Mouse (Mus musculus) adrenal gland, postnatal 36 days (tissue): ENCODE measurements at regions not wholly inside any gene's neighbourhood (a gene's known extent, or its start where the extent isn't known, plus 50 kb on each side); places are given as distances from the start of the nearest gene placed in this dataset.

Experiments used
- DNase-seq, 2 experiments: peaks; one replicate each; pipeline ENCODE4 v3.0.0; 2021; ENCODE audit warnings: mixed read lengths in 1 of 2
- microRNA-seq: library from miRNA; unstranded; fragments of <30 nt; microRNA quantifications from one replicate; pipeline ENCODE4 v1.2.0, GENCODE M21; 2021

DNA sequence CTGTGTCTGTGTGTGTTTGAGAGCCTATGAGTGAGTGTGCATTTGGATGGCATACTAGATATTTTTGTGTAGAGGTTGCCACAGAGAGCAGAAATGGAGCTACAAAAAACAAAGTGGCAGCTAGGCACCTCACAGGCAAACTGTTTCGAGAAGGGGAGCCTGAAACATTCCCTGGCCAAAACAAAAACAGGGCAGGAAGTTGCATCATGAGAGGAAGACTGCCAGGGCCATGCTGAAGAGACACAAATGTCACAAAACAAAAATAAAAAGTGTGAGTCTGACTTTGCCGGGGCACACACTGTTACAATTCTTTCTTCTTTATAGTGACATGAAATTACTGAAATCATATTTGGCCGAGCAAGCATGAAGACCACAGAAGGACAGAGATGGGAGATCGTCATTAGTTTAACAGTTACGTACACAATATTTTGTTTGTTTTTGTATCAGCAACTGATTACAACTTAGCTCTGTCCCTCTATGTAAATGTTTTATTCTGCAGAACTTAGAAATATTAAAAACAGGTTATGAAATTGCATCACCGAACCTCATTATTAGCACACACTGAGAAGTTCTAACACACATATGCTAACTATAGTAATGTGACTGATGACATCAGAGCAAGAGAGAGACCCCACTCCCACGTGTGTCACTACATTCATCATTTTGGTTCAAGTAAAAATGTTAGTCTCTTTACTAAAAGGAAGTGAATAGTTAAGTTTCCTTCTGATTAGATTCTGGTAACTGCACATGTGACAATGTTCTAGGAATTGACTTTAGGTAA, 77.3 kb upstream of the Mkln1 start:
- peak; percentile 38 to 41 for DNase-seq

DNA sequence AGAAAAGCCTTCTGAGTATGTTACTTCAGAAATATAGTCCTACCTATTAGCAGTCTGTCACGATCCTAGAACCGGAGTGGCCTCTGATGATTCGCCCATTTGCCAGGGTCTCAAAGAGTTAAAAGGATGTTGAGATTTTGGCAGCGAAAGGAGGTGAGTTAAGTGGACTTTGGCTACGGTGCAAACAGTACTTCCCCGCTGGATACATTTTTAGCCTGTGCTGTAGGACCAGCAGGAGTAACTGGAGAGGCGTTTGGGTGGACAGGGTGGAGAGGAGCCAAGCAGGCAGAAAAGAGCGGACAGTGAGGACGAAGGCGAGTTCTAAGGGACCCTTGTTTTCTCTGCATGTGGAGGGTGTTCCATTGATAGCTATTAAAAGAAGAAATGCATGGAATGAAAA, 76.6 kb upstream of the Mkln1 start:
- peak in 1 of 2 experiments; percentile 32 for DNase-seq

DNA sequence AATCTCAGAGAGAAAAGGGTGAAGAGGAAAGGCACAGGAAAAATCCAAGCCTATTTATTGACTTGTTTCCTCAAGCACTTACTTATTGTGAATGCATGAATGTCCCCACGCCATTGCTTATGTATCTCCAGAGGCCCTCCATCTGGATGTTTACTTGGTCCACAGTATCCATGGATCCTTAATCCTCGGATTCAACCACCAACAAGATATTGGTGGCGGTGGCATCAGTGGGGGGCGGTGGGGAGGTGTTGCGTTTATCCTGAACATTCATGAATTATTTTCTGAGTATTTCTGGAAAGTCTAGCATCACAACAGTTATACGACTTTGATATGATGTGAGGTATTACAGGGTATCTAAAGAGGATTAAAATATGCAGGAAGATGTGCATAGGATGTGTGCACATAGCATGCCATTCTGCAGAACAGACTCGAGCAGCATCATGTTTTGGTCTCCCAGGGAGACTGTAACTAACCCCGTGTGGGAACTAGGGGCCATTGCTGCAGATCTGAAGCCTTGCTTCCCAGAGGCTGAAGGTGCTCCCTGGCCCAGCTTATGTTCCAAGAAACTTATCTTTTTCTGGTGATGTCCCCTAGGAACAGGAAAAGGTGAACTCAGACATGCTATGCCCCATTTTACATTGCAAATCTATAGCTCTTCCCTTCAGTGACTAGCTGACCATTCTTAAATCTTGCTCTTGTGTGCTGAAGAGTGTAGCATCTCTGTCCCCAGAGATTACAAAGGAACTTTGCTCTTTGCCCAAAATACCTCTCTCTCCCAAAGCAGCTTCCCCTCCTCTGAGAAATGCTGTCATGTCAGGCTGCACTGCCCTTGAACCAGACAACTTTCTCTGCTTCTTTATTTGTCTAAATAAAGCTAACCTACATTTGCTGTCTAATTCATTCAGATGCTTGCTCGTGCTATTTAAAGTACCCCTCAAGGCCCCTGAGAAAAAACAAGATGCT, 75.0 kb upstream of the Mkln1 start:
- DNase-seq = no peak

DNA sequence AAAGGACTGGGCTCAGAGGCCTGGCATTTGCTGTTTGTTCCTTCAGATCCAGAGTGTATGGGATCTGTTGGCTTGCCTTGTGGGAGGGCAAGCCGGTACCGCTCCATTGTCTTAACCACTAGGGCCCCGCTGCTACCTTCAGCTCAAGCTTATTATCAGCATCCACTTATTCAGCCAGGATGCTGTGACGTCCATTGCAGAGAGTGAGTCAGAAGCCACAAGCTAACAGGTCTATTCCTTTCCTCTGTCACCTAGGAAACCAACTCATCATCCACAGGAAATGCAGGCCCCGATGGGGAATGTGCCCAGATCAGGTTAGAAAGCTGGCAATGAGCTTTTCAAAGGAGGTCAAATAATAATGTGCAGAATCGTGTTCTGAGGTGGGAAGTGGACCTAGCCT, 73.8 kb upstream of the Mkln1 start:
- DNase-seq = no peak

DNA sequence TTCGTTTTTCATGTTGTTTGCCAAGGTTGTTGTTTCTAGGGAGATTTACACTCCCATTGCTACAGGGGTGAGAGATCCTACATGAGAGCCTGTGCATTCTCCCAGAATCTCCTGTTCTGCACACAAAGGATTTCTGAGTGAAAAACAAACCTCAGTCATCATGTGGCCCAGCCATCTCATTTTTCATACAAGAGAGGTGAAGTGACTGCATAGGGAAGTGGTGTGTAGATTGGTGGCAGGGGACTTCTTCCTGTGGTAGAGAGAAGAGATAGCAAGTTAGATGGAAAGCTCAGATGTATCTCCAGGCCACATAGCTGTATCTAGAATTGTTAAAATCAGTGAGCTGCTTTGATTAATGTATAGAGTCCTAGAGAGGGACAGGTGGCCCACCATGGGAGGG, 72.9 kb upstream of the Mkln1 start:
- DNase-seq = no peak

DNA sequence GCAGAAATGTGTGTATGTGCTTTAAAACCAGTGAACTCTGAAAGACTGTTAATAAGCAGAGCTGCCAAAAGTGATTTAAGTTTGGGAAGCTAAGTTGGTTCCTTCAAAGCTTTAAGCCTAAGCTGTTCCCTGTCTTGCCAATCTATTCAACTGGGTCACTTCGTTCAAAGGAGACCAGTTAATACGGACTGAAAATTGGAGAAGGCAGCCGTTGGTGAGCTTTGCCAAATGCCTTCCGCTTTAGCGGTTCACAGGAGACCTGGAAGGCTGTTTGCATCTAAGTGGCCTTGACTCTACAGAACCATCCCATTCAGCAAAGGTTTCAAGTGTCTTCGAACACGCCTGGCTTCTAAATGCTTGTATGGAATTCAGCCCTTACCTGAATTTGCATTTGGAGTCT, 68.2 kb upstream of the Mkln1 start:
- no peak for DNase-seq

DNA sequence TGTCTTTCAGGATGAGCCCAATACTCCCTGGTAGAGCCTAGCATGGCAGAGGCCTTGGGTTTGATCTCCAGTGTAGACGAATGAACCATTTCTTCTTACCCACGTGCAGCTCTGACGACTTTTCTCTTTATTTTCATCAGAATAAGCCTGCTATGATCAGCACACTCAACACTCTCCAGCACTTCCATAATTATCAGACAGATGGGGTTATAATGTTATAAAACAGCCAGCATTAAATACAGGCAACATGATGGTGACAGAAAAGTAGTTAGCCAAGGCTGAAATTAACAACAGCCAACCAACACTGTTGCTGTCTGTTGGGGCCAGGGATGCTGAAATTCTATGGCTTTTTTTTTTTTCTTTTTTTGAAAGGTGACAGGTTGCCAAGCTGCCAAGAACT, 67.7 kb upstream of the Mkln1 start:
- DNase-seq = no peak

DNA sequence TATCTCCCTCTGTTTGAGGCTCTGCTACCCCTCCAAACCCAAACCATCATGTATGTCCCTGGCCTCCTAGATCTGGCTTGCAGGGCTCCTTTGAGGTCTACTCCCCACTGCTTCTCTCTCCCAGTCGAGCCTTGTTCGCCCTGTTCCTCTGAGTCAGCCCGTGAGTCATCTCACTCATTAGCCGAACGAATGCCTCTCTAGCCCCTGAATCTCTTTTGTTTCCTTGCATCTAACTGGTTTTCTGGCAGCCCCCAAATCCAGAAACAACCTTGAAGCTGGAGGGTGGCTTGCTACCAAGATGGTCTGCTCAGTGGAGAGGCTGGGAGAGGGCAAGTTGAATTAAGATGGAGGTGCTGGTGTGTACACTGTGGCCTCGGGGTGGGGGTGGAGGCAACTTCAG, 66.3 kb upstream of the Mkln1 start:
- DNase-seq = peak; percentile 57 to 73

DNA sequence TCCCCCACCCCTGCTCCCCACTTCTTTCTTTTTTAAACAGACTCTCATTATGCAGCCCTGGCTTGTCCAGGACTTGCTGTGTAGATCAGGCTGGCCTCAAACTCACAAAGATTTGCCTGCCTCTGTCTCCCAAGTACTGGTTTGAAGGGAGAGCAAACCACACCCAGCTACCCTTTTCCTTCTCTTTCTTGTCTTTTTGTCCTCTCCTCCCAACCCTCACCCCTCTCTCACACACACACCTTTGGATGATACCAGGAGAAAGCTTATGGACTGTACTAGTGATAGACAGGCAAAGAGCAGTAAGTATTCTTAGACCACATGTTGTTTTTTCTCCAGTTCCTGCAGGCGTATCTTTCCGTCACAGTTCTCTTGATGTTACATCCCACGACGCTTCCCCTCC, 65.8 kb upstream of the Mkln1 start:
- no peak for DNase-seq

DNA sequence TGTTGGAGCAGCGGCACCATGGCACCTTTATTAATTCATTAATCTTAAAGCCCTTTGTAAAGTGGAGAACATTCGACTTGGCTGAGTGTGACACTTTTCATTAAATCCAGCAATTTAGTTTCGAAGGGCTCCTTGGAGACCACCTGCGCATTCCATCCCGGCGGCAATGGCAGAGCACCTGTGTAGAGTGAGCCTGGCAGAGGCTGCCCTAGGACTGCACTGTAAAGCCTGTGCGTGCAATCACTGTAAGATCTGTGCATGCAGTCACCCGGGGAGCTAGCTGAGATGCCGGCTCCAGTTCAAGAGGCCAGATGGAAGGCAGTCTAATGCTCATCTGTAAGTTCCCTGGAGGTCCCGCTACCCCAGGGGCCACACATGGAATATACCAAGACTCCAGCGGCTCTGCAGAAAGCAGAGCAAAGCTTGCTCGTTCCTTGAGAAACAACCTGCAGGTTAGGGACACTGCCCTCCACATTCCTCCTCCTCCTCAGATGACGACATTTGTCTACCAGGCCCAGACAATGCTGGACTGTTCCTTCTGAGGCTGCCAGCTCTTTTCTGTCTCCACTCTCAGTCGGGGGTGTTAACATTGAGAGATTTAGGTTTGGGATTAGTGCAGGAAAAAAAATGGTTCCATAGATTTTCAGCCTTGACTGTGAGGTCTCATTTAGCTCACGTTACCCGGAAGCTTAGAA, 65.2 kb upstream of the Mkln1 start:
- DNase-seq = no peak

DNA sequence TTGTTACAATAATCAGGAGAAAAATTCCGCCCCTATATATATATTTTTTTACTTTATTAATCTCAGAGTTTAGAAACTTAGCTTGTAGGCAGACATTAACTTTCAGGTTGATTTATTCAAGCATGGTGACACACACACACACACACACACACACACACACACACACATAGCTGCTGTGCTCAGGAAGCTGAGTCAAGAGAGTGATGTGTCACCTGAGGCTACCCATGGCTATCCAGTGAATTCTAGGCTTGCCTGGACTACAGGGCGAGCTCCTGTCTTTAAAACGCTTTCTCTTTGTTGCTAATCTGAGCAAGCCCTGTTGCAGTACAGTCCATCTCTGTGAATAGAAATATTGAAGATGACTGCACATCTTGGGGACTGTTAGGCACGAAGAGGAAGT, 64.4 kb upstream of the Mkln1 start:
- peak in 1 of 2 experiments; percentile 32 for DNase-seq

DNA sequence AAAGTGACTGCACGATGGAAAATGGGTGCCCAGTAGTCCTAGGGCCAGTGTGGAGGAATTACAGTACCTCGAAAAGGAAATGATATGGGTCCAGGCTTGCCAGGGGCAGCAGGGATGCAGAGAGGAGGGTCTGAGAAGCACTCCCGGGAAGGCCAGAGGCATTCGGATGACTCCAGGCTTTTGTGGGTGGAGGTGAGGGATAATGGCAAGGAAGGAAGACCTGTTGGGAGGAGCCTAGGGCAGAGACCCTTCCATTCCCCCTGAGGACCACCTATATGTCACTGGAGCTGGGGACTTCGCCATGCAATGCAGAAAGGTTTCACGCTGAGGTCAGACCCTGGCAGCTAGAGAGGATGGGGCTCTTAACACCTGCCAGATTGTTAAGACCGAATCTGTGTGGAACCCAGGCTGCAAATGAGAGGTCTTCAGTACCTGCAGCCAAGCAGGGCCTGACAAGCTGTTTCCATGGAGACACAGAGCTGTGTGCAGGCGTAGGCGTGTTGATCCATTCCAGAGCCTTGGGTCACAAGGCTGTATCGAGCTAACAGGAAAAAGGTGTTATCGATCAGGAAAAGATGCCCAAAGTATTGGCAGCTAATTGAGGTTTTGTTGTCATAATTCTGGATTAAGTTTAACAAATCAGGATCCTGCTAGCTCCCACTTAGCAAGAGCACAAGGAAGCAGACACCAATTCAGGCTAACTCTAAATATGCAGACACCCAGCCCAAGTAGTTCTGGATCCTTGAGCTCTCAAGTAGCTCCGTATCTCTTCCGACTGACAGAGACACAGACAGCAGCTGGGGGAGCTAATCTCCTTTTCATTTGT, 59.2 kb upstream of the Mkln1 start:
- DNase-seq = no peak

DNA sequence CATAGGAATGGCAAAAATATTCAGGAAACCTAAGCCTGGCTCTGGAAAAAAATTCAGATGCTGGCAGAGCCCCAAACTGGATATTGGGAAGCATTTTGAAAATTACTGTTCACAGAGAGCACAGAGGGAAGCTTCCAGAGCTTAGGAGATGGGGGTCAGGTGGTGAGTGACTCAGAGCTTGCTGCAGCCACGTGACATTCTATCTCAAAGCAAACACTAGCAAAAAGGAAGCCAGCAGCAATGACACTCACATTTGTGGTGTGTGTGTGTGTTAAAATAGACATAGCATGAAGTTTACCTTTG, 58.6 kb upstream of the Mkln1 start:
- DNase-seq = peak in 1 of 2 experiments; percentile 16

DNA sequence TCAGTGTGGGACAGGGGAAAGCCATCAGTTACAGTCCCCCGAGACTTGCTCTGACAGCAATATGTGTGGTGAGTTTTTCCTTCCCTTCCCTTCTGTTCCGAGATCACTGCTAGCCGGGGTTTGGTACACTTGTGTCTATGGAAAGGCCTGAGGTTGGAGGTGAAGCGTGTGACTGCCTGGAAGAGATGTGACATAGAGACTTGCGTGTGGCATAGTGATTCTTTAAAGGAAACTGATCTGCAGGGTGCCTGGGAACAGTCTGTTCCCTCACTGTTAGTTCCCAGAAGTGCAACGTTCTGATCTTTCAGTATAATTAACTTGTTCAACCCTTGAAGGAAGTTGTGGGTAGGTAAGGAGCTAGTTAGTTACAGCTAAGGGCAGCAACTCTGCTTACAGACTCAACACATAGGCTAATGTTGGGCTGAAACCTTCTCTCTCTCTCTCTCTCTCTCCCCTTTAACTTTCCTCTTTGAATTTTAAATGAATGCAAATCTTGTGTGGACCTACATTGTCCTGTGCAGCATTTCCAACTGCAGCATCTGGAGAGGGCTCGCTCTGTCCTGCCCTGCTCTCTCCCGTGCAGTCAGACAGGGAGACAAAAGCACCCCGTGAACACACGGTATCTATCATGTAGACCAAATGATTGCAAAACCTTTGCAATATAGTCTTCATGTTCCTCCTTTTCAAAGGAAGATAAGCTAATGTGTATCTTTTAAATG, 53.0 kb upstream of the Mkln1 start:
- no peak for DNase-seq

DNA sequence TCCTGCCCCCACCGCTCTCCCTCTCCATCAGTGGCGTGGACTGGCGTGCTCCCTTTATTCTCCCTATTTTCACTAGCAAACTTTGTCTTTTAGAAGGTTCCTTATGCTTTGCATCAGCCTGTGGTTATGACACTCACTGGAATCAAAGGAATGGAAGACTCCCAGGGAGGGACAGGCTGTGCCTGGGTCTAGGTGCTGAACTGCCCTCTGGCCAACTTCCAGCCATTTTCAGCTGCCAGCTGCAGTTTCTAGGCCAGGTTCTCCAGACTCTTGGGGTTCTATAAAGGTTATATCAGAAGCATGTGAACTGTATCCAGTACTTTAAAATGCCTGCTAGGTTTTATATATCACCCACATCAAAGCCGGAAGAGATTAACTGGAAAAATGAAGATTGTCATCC, 50.2 kb upstream of the Mkln1 start:
- DNase-seq = no peak

Small RNA genes in the stretch of these regions (microRNA-seq; reads per million reads assigned to microRNA genes)
- gene Mir29a (11,156 reads per million, percentile 95 among the genes with 10 or more reads in this experiment), gene Mir29b-1 (44.3 reads per million, percentile 43 among the genes with 10 or more reads in this experiment)
